Mouse (Mus musculus): ENCODE data around the gene Pole2. TPM values are rescaled to one million over a fixed set of nuclear protein-coding genes. Genes with fewer than 3 reads are reported as not detected.

Pole2 gene
- polyA plus RNA-seq (2012; rRNA removed; ENCODE audit: low replicate concordance) = 1.7 and 2.1 TPM in 2 replicates

GRCm38 (mm10) chr12:69227776-69228466 is at the start of gene Pole2:
Gene Pole2 (minus strand): TSS chr12:69228195.

GRCm38 (mm10) chr12:69240876-69241275 is 12.9 kb upstream of the Pole2 start, which contains the start of gene Klhdc1:
Gene Klhdc1 (plus strand): TSS chr12:69241176.

GRCm38 (mm10) chr12:69204052-69204833 is 23.8 kb downstream of the Pole2 start, which contains the start of gene Gm49384:
Gene Gm49384 (minus strand): TSS chr12:69204267.

GRCm38 (mm10) chr12:69198164-69198535 is 29.8 kb downstream of the Pole2 start, which contains the start of gene Dnaaf2:
Gene Dnaaf2 (minus strand): TSS chr12:69198429.

GRCm38 (mm10) chr12:69196444-69197377 is 31.3 kb downstream of the Pole2 start, which contains the start of gene Gm49383:
Gene Gm49383 (minus strand): TSS chr12:69197104.

GRCm38 (mm10) chr12:69183583-69184308 is 44.2 kb downstream of the Pole2 start, which contains the start of the genes Rpl36al and Mgat2:
Gene Rpl36al (minus strand): TSS chr12:69184083.
Gene Mgat2 (plus strand): TSS chr12:69184157.

GRCm38 (mm10) chr12:69168461-69169106 is 59.4 kb downstream of the Pole2 start, which contains the start of gene Lrr1:
Gene Lrr1 (plus strand): TSS chr12:69168814.

GRCm38 (mm10) chr12:69158765-69159577 is 69.0 kb downstream of the Pole2 start, which contains the start of gene Rps29:
Gene Rps29 (minus strand): TSS chr12:69159186.

Other genes with a start within 250 kb of the Pole2 start
- gene Rps29, start 69.0 kb downstream of the Pole2 start, polyA plus RNA-seq (2012; rRNA removed; ENCODE audit: low replicate concordance) = 981 and 1,371 TPM in 2 replicates
- 0.32 and 0.79 TPM in 2 replicates for gene Lrr1, start 59.4 kb downstream of the Pole2 start, polyA plus RNA-seq (2012; rRNA removed; ENCODE audit: low replicate concordance)
- 17.2 and 19.6 TPM in 2 replicates for gene Rpl36al, start 44.1 kb downstream of the Pole2 start, polyA plus RNA-seq (2012; rRNA removed; ENCODE audit: low replicate concordance)
- gene Mgat2, start 44.0 kb downstream of the Pole2 start, polyA plus RNA-seq (2012; rRNA removed; ENCODE audit: low replicate concordance) = 16.2 and 19.1 TPM in 2 replicates
- 1.3 and 3.2 TPM in 2 replicates for gene Gm49383, start 31.1 kb downstream of the Pole2 start, polyA plus RNA-seq (2012; rRNA removed; ENCODE audit: low replicate concordance)
- gene Dnaaf2, start 29.8 kb downstream of the Pole2 start, polyA plus RNA-seq (2012; rRNA removed; ENCODE audit: low replicate concordance) = 0.50 and 0.89 TPM in 2 replicates
- not detected in 2 replicates for gene Gm49384, start 23.9 kb downstream of the Pole2 start, polyA plus RNA-seq (2012; rRNA removed; ENCODE audit: low replicate concordance)
- gene Klhdc1, start 13.0 kb upstream of the Pole2 start, polyA plus RNA-seq (2012; rRNA removed; ENCODE audit: low replicate concordance) = 0.14 and 0.18 TPM in 2 replicates
- gene Klhdc2, start 68.5 kb upstream of the Pole2 start, polyA plus RNA-seq (2012; rRNA removed; ENCODE audit: low replicate concordance) = 16.5 and 24.0 TPM in 2 replicates
- gene Nemf, start 129.0 kb upstream of the Pole2 start, polyA plus RNA-seq (2012; rRNA removed; ENCODE audit: low replicate concordance) = 0.27 and 0.35 TPM in 2 replicates
- 212 and 660 TPM in 2 replicates for gene Arf6, start 144.0 kb upstream of the Pole2 start, polyA plus RNA-seq (2012; rRNA removed; ENCODE audit: low replicate concordance)
- gene Gm9887, start 144.3 kb upstream of the Pole2 start, polyA plus RNA-seq (2012; rRNA removed; ENCODE audit: low replicate concordance) = 3.3 and 5.5 TPM in 2 replicates

All from duodenum, adult 2 months (tissue).